8 mouse cellular contexts compared by ENCODE assay signal in genomic region chr2:118546798-118547165, GRCm38 (mm10). TPM values are rescaled to one million over a fixed set of nuclear protein-coding genes. Genes with fewer than 3 reads are reported as not detected.
DNase-seq lines count a peak whose midpoint lies in the region; ATAC-seq and TF ChIP-seq lines count a peak whose summit lies in the region.

No protein-coding gene starts in this region.

- WGBS in hindbrain, embryonic 12.5 days, result 39% methylated on average over 3 of the region's 3 CpGs
- 58% methylated on average over 3 of the region's 3 CpGs for WGBS in hindbrain, postnatal 0 days
- 60% methylated on average over 3 of the region's 3 CpGs for WGBS in intestine, embryonic 16.5 days
- WGBS in stomach, postnatal 0 days, result 62% methylated on average over 3 of the region's 3 CpGs

- no peak for ATAC-seq in hindbrain, embryonic 12.5 days (ENCODE audit: low FRiP score)
- ATAC-seq in hindbrain, postnatal 0 days, result no peak
- no peak for ATAC-seq in intestine, embryonic 16.5 days
- no peak for ATAC-seq in stomach, postnatal 0 days (ENCODE audit: low FRiP score, low TSS enrichment)

- peaks cover 68% of the 10 kb centered on the region for H3K4me1 ChIP-seq in hindbrain, embryonic 12.5 days
- H3K4me1 ChIP-seq in hindbrain, postnatal 0 days (ENCODE audit: insufficient read depth, low read length), result peaks cover 41% of the 10 kb centered on the region
- H3K4me1 ChIP-seq in intestine, embryonic 16.5 days (ENCODE audit: control insufficient read depth, insufficient read depth, low read length), result peaks cover 75% of the 10 kb centered on the region
- H3K4me1 ChIP-seq in stomach, postnatal 0 days (replicated peaks; ENCODE audit: control insufficient read depth, insufficient read depth), result peaks cover 33% of the 10 kb centered on the region

- DNase-seq in hindbrain, postnatal 0 days (ENCODE audit: low spot score), result no peak
- DNase-seq in thymus, postnatal 25 days, result peak; percentile 29
- no peak for DNase-seq in thymus, adult 18-20 months
- DNase-seq in stomach, postnatal 0 days (ENCODE audit: low spot score), result no peak
- DNase-seq in layer of hippocampus, postnatal 14 days (ENCODE audit: low spot score in 2 of 2), result no peak
- no peak for DNase-seq in frontal cortex, adult 2 months (ENCODE audit: extremely low spot score in 1 of 2, low spot score in 1 of 2)

- no peak for TF ChIP-seq EP300 in stomach, postnatal 0 days (optimal IDR thresholded peaks at IDR 0.05)

- H3K4me2 ChIP-seq in hindbrain, embryonic 12.5 days (replicated peaks), result peak overlapping the region; percentile 90
- H3K4me2 ChIP-seq in hindbrain, postnatal 0 days (ENCODE audit: low read depth, low read length), result no peak overlapping the region
- H3K4me2 ChIP-seq in intestine, embryonic 16.5 days (ENCODE audit: low read depth, low read length), result peak overlapping the region; percentile 97
- peak overlapping the region; percentile 83 for H3K4me2 ChIP-seq in stomach, postnatal 0 days (replicated peaks; ENCODE audit: low read depth)

- H3K9ac ChIP-seq in hindbrain, embryonic 12.5 days, result 0 out of 2 replicates have a peak overlapping the region, but pooled peaks have one; percentile 9
- H3K9ac ChIP-seq in hindbrain, postnatal 0 days (replicated peaks; ENCODE audit: low read length), result no peak overlapping the region
- H3K9ac ChIP-seq in intestine, embryonic 16.5 days (ENCODE audit: low read depth, low read length), result peak overlapping the region; percentile 75
- peak overlapping the region; percentile 45; the same call in 1 of the 2 replicates for H3K9ac ChIP-seq in stomach, postnatal 0 days (ENCODE audit: low read length)

- H3K4me3 ChIP-seq in hindbrain, embryonic 12.5 days, result no peak overlapping the region
- H3K4me3 ChIP-seq in hindbrain, postnatal 0 days (ENCODE audit: low read length), result no peak overlapping the region
- peak overlapping the region; percentile 10; the same call in 1 of the 2 replicates for H3K4me3 ChIP-seq in intestine, embryonic 16.5 days (ENCODE audit: low read length)
- no peak overlapping the region for H3K4me3 ChIP-seq in stomach, postnatal 0 days (ENCODE audit: low read depth, low read length)

- no peak for TF ChIP-seq CTCF in hindbrain, postnatal 0 days (IDR thresholded peaks at IDR 0.05; ENCODE audit: low read depth)
- no peak for TF ChIP-seq CTCF in stomach, postnatal 0 days (IDR thresholded peaks at IDR 0.05; ENCODE audit: low read depth)

- no peaks in the 10 kb centered on the region for H3K9me3 ChIP-seq in hindbrain, embryonic 12.5 days (replicated peaks)
- H3K9me3 ChIP-seq in hindbrain, postnatal 0 days (ENCODE audit: low read length), result no peaks in the 10 kb centered on the region
- no peaks in the 10 kb centered on the region; the same call in 1 of the 2 replicates for H3K9me3 ChIP-seq in intestine, embryonic 16.5 days (ENCODE audit: control insufficient read depth, low read length)
- no peaks in the 10 kb centered on the region for H3K9me3 ChIP-seq in stomach, postnatal 0 days (ENCODE audit: control insufficient read depth, low read length)

- H3K27me3 ChIP-seq in hindbrain, embryonic 12.5 days, result peaks cover 7% of the 10 kb centered on the region
- H3K27me3 ChIP-seq in hindbrain, postnatal 0 days (ENCODE audit: insufficient read depth, low read length), result peaks cover 4% of the 10 kb centered on the region; the same call in 1 of the 2 replicates
- H3K27me3 ChIP-seq in intestine, embryonic 16.5 days (replicated peaks; ENCODE audit: control insufficient read depth, insufficient read depth, low read length), result no peaks in the 10 kb centered on the region
- H3K27me3 ChIP-seq in stomach, postnatal 0 days (ENCODE audit: control insufficient read depth, insufficient read depth, low read length), result no peaks in the 10 kb centered on the region

- H3K36me3 ChIP-seq in hindbrain, embryonic 12.5 days, result no peaks in the 10 kb centered on the region
- no peaks in the 10 kb centered on the region for H3K36me3 ChIP-seq in hindbrain, postnatal 0 days (ENCODE audit: insufficient read depth, low read length)
- H3K36me3 ChIP-seq in intestine, embryonic 16.5 days (ENCODE audit: control insufficient read depth, insufficient read depth, low read length), result no peaks in the 10 kb centered on the region
- no peaks in the 10 kb centered on the region for H3K36me3 ChIP-seq in stomach, postnatal 0 days (ENCODE audit: control insufficient read depth, insufficient read depth, low read length)

- no peak overlapping the region for H3K27ac ChIP-seq in hindbrain, embryonic 12.5 days
- H3K27ac ChIP-seq in hindbrain, postnatal 0 days, result no peak overlapping the region
- H3K27ac ChIP-seq in intestine, embryonic 16.5 days (ENCODE audit: low read length), result peak overlapping the region; percentile 99
- peak overlapping the region; percentile 95 for H3K27ac ChIP-seq in stomach, postnatal 0 days (replicated peaks)

RNA-seq across cellular contexts. Expression of gene Bmf, which starts 2.7 kb away (rescaled TPM):
- polyA plus RNA-seq in hindbrain, embryonic 12.5 days (2016; fragmentation: Nextera tagmentation; extraction: Ambion mirVana), result 5.4 and 6.2 TPM in 2 replicates
- total RNA-seq in hindbrain, postnatal 0 days (2014; rRNA removed), result 10.4 and 10.6 TPM in 2 replicates
- 1.3 and 1.4 TPM in 2 replicates for polyA plus RNA-seq in hindbrain, postnatal 0 days (2015; fragmentation: Nextera tagmentation; extraction: Ambion mirVana)
- polyA plus RNA-seq in intestine, embryonic 16.5 days (2015; fragmentation: Nextera tagmentation; extraction: Ambion mirVana), result 2.3 and 2.4 TPM in 2 replicates
- 2.3 and 2.8 TPM in 2 replicates for polyA plus RNA-seq in stomach, postnatal 0 days (2015; fragmentation: Nextera tagmentation; extraction: Ambion mirVana)
- 1 to 10 TPM; 5.2 to 6.7 TPM for total RNA-seq in layer of hippocampus, postnatal 14 days (2021)
- 2.4 and 3.8 TPM in 2 replicates for polyA plus RNA-seq in frontal cortex, adult 2 months (2012; rRNA removed)

RNA-seq across cellular contexts. Expression of gene Bub1b, which starts 51.2 kb away (rescaled TPM):
- 63.2 and 65.8 TPM in 2 replicates for polyA plus RNA-seq in hindbrain, embryonic 12.5 days (2016; fragmentation: Nextera tagmentation; extraction: Ambion mirVana)
- 15.1 and 16.3 TPM in 2 replicates for total RNA-seq in hindbrain, postnatal 0 days (2014; rRNA removed)
- 11.5 and 13.0 TPM in 2 replicates for polyA plus RNA-seq in hindbrain, postnatal 0 days (2015; fragmentation: Nextera tagmentation; extraction: Ambion mirVana)
- 58.4 and 63.6 TPM in 2 replicates for polyA plus RNA-seq in intestine, embryonic 16.5 days (2015; fragmentation: Nextera tagmentation; extraction: Ambion mirVana)
- polyA plus RNA-seq in stomach, postnatal 0 days (2015; fragmentation: Nextera tagmentation; extraction: Ambion mirVana), result 9.8 and 11.4 TPM in 2 replicates
- 1 to 10 TPM; 2.7 to 2.9 TPM for total RNA-seq in layer of hippocampus, postnatal 14 days (2021)
- polyA plus RNA-seq in frontal cortex, adult 2 months (2012; rRNA removed), result 2.3 and 4.8 TPM in 2 replicates

Comparison
In these comparisons a context has a peak if more than half of its experiments do, and no peak if none do; other contexts are left out.
1. H3K27ac ChIP-seq: peak in intestine, embryonic 16.5 days (single experiment) and stomach, postnatal 0 days (single experiment); none in hindbrain, embryonic 12.5 days (single experiment) and hindbrain, postnatal 0 days (single experiment).